Comparison of ENCODE assay signal across 8 mouse cellular contexts in genomic region chr14:52256311-52257175, GRCm38 (mm10). TPM values are rescaled to one million over a fixed set of nuclear protein-coding genes. Genes with fewer than 3 reads are reported as not detected.
DNase-seq lines count a peak whose midpoint lies in the region; ATAC-seq and TF ChIP-seq lines count a peak whose summit lies in the region.

No protein-coding gene starts in this region.

- no peak for TF ChIP-seq CTCF in heart, adult 2 months (IDR thresholded peaks at IDR 0.05)
- TF ChIP-seq CTCF in lung, postnatal 0 days (IDR thresholded peaks at IDR 0.05) = no peak

- peak overlapping the region; percentile 92 for H3K4me3 ChIP-seq in heart, adult 2 months
- H3K4me3 ChIP-seq in embryonic facial prominence, embryonic 13.5 days = peak overlapping the region; percentile 88
- peak overlapping the region; percentile 88 for H3K4me3 ChIP-seq in intestine, embryonic 16.5 days (ENCODE audit: low read length)
- H3K4me3 ChIP-seq in lung, postnatal 0 days (ENCODE audit: low read depth, low read length) = peak overlapping the region; percentile 89

- peaks cover 4% of the 10 kb centered on the region for H3K4me1 ChIP-seq in heart, adult 2 months (ENCODE audit: control insufficient read depth, insufficient read depth, low read length)
- H3K4me1 ChIP-seq in embryonic facial prominence, embryonic 13.5 days = peaks cover 11% of the 10 kb centered on the region
- H3K4me1 ChIP-seq in intestine, embryonic 16.5 days (ENCODE audit: control insufficient read depth, insufficient read depth, low read length) = peaks cover 12% of the 10 kb centered on the region
- no peaks in the 10 kb centered on the region for H3K4me1 ChIP-seq in lung, postnatal 0 days (ENCODE audit: insufficient read depth, low read depth, low read length)

- H3K79me2 ChIP-seq in heart, adult 2 months (replicated peaks; ENCODE audit: control insufficient read depth, insufficient read depth, low read length) = peaks cover 6% of the 10 kb centered on the region

- H3K9ac ChIP-seq in heart, adult 2 months (ENCODE audit: low read depth, low read length) = peak overlapping the region; percentile 85
- H3K9ac ChIP-seq in embryonic facial prominence, embryonic 13.5 days = peak overlapping the region; percentile 95
- H3K9ac ChIP-seq in intestine, embryonic 16.5 days (ENCODE audit: low read depth, low read length) = peak overlapping the region; percentile 93
- peak overlapping the region; percentile 86 for H3K9ac ChIP-seq in lung, postnatal 0 days (replicated peaks; ENCODE audit: low read depth)

- TF ChIP-seq EP300 in heart, adult 2 months (IDR thresholded peaks at IDR 0.05; ENCODE audit: insufficient read depth, low read depth, low read length) = no peak
- TF ChIP-seq EP300 in lung, postnatal 0 days (IDR thresholded peaks at IDR 0.05) = no peak

- no peaks in the 10 kb centered on the region for H3K27me3 ChIP-seq in heart, adult 2 months (ENCODE audit: control insufficient read depth, insufficient read depth, low read length)
- H3K27me3 ChIP-seq in embryonic facial prominence, embryonic 13.5 days = no peaks in the 10 kb centered on the region
- H3K27me3 ChIP-seq in intestine, embryonic 16.5 days (replicated peaks; ENCODE audit: control insufficient read depth, insufficient read depth, low read length) = no peaks in the 10 kb centered on the region
- H3K27me3 ChIP-seq in lung, postnatal 0 days (replicated peaks; ENCODE audit: insufficient read depth, low read length) = no peaks in the 10 kb centered on the region
- H3K27me3 ChIP-seq in splenic B cell, adult 2 months (ENCODE audit: control insufficient read depth, insufficient read depth, low read length, poor library complexity, severe bottlenecking) = no peaks in the 10 kb centered on the region

- WGBS in heart, adult 2 months = 4% methylated on average over 18 of the region's 18 CpGs
- WGBS in embryonic facial prominence, embryonic 13.5 days = 7% methylated on average over 18 of the region's 18 CpGs
- WGBS in intestine, embryonic 16.5 days = 6% methylated on average over 18 of the region's 18 CpGs
- 5% methylated on average over 18 of the region's 18 CpGs for WGBS in lung, postnatal 0 days

- intact Hi-C loops in heart, adult 2 months (cut with DNase I) = loop anchor here (1.0 to 5.0 kb wide), 3 partner anchors 8 to 59 kb away; partner anchors contain the start of gene Supt16
- intact Hi-C loops in heart, postnatal 14 days (cut with DNase I) = loop anchor here (2.0 kb wide), 2 partner anchors 14 to 22 kb away; partner anchors contain the start of genes Rab2b and Tox4

- H3K27ac ChIP-seq in heart, adult 2 months = peak overlapping the region; percentile 86; the same call in 1 of the 2 replicates
- peak overlapping the region; percentile 95; the same call in 1 of the 2 replicates for H3K27ac ChIP-seq in embryonic facial prominence, embryonic 13.5 days
- H3K27ac ChIP-seq in intestine, embryonic 16.5 days (ENCODE audit: low read length) = peak overlapping the region; percentile 91
- H3K27ac ChIP-seq in lung, postnatal 0 days (ENCODE audit: low read length) = peak overlapping the region; percentile 91

- DNase-seq in heart, adult 2 months = no peak
- no peak for DNase-seq in heart, postnatal 14 days
- DNase-seq in ES-CJ7 (ENCODE audit: low read depth, low spot score) = peak; percentile 55
- DNase-seq in lung, postnatal 0 days (ENCODE audit: low spot score) = peak; percentile 48
- peak; percentile 23 for DNase-seq in splenic B cell, adult 2 months (ENCODE audit: low read depth, low spot score)
- no peak for DNase-seq in gastrocnemius, adult 18-20 months (ENCODE audit: low spot score)

- no peak for ATAC-seq in embryonic facial prominence, embryonic 13.5 days (ENCODE audit: insufficient number of reproducible peaks, insufficient read depth, low FRiP score, low TSS enrichment, low read depth)
- ATAC-seq in intestine, embryonic 16.5 days = no peak
- no peak for ATAC-seq in lung, postnatal 0 days

- no peak for TF ChIP-seq POLR2A in heart, adult 2 months (IDR thresholded peaks at IDR 0.05; ENCODE audit: insufficient read depth, low read depth, low read length)

- H3K4me2 ChIP-seq in embryonic facial prominence, embryonic 13.5 days = peak overlapping the region; percentile 79
- peak overlapping the region; percentile 83 for H3K4me2 ChIP-seq in intestine, embryonic 16.5 days (ENCODE audit: low read depth, low read length)
- H3K4me2 ChIP-seq in lung, postnatal 0 days (replicated peaks; ENCODE audit: low read depth, low read length) = peak overlapping the region; percentile 65

- no peaks in the 10 kb centered on the region for H3K9me3 ChIP-seq in embryonic facial prominence, embryonic 13.5 days
- no peaks in the 10 kb centered on the region for H3K9me3 ChIP-seq in intestine, embryonic 16.5 days (ENCODE audit: control insufficient read depth, low read length)
- H3K9me3 ChIP-seq in lung, postnatal 0 days (ENCODE audit: low read length) = no peaks in the 10 kb centered on the region

- peaks cover 6% of the 10 kb centered on the region for H3K36me3 ChIP-seq in heart, adult 2 months (ENCODE audit: control insufficient read depth, insufficient read depth, low read length)
- H3K36me3 ChIP-seq in embryonic facial prominence, embryonic 13.5 days = peaks cover 9% of the 10 kb centered on the region; the same call in 1 of the 2 replicates
- no peaks in the 10 kb centered on the region for H3K36me3 ChIP-seq in intestine, embryonic 16.5 days (ENCODE audit: control insufficient read depth, insufficient read depth, low read length)
- H3K36me3 ChIP-seq in lung, postnatal 0 days (ENCODE audit: insufficient read depth, low read length) = no peaks in the 10 kb centered on the region
- no peaks in the 10 kb centered on the region for H3K36me3 ChIP-seq in splenic B cell, adult 2 months (ENCODE audit: control insufficient read depth, insufficient read depth, low read length, poor library complexity, severe bottlenecking)

RNA-seq across cellular contexts. Expression of gene Chd8, which starts 1.0 kb away (rescaled TPM):
- 10 to 100 TPM; 36.7 to 45.2 TPM for total RNA-seq in heart, adult 2 months (2021)
- 14.3 and 21.0 TPM in 2 replicates for polyA plus RNA-seq in heart, adult 2 months (2012; rRNA removed)
- 10 to 100 TPM; 50.1 to 51.9 TPM for total RNA-seq in heart, postnatal 14 days (2021)
- 47.4 and 49.9 TPM in 2 replicates for polyA plus RNA-seq in embryonic facial prominence, embryonic 13.5 days (2015; fragmentation: Nextera tagmentation; extraction: Ambion mirVana)
- 18.4 and 22.7 TPM in 2 replicates for polyA plus RNA-seq in intestine, embryonic 16.5 days (2015; fragmentation: Nextera tagmentation; extraction: Ambion mirVana)
- polyA plus RNA-seq in lung, postnatal 0 days (2015; fragmentation: Nextera tagmentation; extraction: Ambion mirVana) = 17.6 and 19.2 TPM in 2 replicates
- total RNA-seq in gastrocnemius, adult 18-20 months (2021) = 10 to 100 TPM; 26.9 to 29.6 TPM

RNA-seq across cellular contexts. Expression of gene Tox4, which starts 22.4 kb away (rescaled TPM):
- total RNA-seq in heart, adult 2 months (2021) = 10 to 100 TPM; 32.8 to 37.5 TPM
- 23.3 and 41.1 TPM in 2 replicates for polyA plus RNA-seq in heart, adult 2 months (2012; rRNA removed)
- total RNA-seq in heart, postnatal 14 days (2021) = 10 to 100 TPM; 35.5 to 36.7 TPM
- polyA plus RNA-seq in embryonic facial prominence, embryonic 13.5 days (2015; fragmentation: Nextera tagmentation; extraction: Ambion mirVana) = 41.9 TPM in 2 replicates
- polyA plus RNA-seq in intestine, embryonic 16.5 days (2015; fragmentation: Nextera tagmentation; extraction: Ambion mirVana) = 36.8 TPM in 2 replicates
- 22.7 and 23.7 TPM in 2 replicates for polyA plus RNA-seq in lung, postnatal 0 days (2015; fragmentation: Nextera tagmentation; extraction: Ambion mirVana)
- total RNA-seq in gastrocnemius, adult 18-20 months (2021) = 10 to 100 TPM; 48.6 to 51.3 TPM

RNA-seq across cellular contexts. Expression of gene Rab2b, which starts 22.8 kb away (rescaled TPM):
- total RNA-seq in heart, adult 2 months (2021) = 1 to 10 TPM; 4.8 to 5.2 TPM
- polyA plus RNA-seq in heart, adult 2 months (2012; rRNA removed) = 6.9 and 10.1 TPM in 2 replicates
- total RNA-seq in heart, postnatal 14 days (2021) = 1 to 10 TPM; 5.5 to 7.1 TPM
- polyA plus RNA-seq in embryonic facial prominence, embryonic 13.5 days (2015; fragmentation: Nextera tagmentation; extraction: Ambion mirVana) = 24.0 and 27.9 TPM in 2 replicates
- 13.2 and 13.8 TPM in 2 replicates for polyA plus RNA-seq in intestine, embryonic 16.5 days (2015; fragmentation: Nextera tagmentation; extraction: Ambion mirVana)
- polyA plus RNA-seq in lung, postnatal 0 days (2015; fragmentation: Nextera tagmentation; extraction: Ambion mirVana) = 11.9 and 14.3 TPM in 2 replicates
- 1 to 10 TPM; 2.3 TPM for total RNA-seq in gastrocnemius, adult 18-20 months (2021)

RNA-seq across cellular contexts. Expression of gene Mettl3, which starts 48.4 kb away (rescaled TPM):
- 10 to 100 TPM; 17.8 to 20.4 TPM for total RNA-seq in heart, adult 2 months (2021)
- 15.7 and 19.4 TPM in 2 replicates for polyA plus RNA-seq in heart, adult 2 months (2012; rRNA removed)
- total RNA-seq in heart, postnatal 14 days (2021) = 10 to 100 TPM; 19.1 to 19.5 TPM
- polyA plus RNA-seq in embryonic facial prominence, embryonic 13.5 days (2015; fragmentation: Nextera tagmentation; extraction: Ambion mirVana) = 51.4 and 52.9 TPM in 2 replicates
- 37.5 and 38.7 TPM in 2 replicates for polyA plus RNA-seq in intestine, embryonic 16.5 days (2015; fragmentation: Nextera tagmentation; extraction: Ambion mirVana)
- polyA plus RNA-seq in lung, postnatal 0 days (2015; fragmentation: Nextera tagmentation; extraction: Ambion mirVana) = 19.6 and 19.9 TPM in 2 replicates
- total RNA-seq in gastrocnemius, adult 18-20 months (2021) = 10 to 100 TPM; 16.6 to 17.1 TPM

RNA-seq across cellular contexts. Expression of gene Supt16, which starts 59.3 kb away (rescaled TPM):
- 10 to 100 TPM; 23.9 to 24.7 TPM for total RNA-seq in heart, adult 2 months (2021)
- 5.3 and 8.8 TPM in 2 replicates for polyA plus RNA-seq in heart, adult 2 months (2012; rRNA removed)
- total RNA-seq in heart, postnatal 14 days (2021) = 10 to 100 TPM; 25.9 to 26.7 TPM
- polyA plus RNA-seq in embryonic facial prominence, embryonic 13.5 days (2015; fragmentation: Nextera tagmentation; extraction: Ambion mirVana) = 74.6 TPM in 2 replicates
- 33.2 and 41.1 TPM in 2 replicates for polyA plus RNA-seq in intestine, embryonic 16.5 days (2015; fragmentation: Nextera tagmentation; extraction: Ambion mirVana)
- 20.9 and 21.3 TPM in 2 replicates for polyA plus RNA-seq in lung, postnatal 0 days (2015; fragmentation: Nextera tagmentation; extraction: Ambion mirVana)
- total RNA-seq in gastrocnemius, adult 18-20 months (2021) = 10 to 100 TPM; 13.0 to 14.2 TPM

Comparison
In these comparisons a context has a peak if more than half of its experiments do, and no peak if none do; other contexts are left out.
1. DNase-seq: peak in ES-CJ7 (single experiment), lung, postnatal 0 days (single experiment) and splenic B cell, adult 2 months (single experiment); none in heart, adult 2 months (0 of 2), heart, postnatal 14 days (0 of 2) and gastrocnemius, adult 18-20 months (single experiment).
2. Peak in every context shown above with its lines, with median percentiles within 50 percentile points of each other: H3K27ac ChIP-seq, H3K4me3 ChIP-seq, H3K9ac ChIP-seq and H3K4me2 ChIP-seq.